Mouse (Mus musculus): ENCODE results near the gene Myb. TPM values are rescaled to one million over a fixed set of nuclear protein-coding genes. Genes with fewer than 3 reads are reported as not detected.

Gene Myb
- polyA plus RNA-seq, 1 experiment: 0.30 TPM

DNA sequence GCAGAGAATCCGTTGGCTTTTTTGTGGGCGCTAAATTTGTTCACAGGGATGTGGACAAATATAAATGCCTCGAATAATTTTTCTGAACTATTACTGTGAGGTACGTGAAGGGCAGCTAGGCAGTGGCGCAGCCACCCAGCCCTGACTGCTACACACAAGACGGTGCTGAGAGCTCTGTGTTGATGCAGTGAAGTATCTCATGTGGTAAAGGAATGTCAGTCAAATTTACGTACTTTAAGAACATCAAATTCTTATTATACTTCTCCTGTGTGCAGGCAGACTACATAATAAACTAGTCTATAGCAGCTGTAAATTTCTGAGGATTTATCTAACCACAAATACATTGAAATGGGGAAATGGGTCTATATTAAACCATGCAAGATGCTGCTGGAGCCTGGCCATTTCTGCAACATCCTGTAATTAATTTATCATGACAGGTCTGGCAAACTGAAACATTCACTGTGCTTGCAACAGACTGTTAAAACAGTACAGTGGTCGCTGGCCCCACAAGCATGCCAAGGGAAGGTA lies 77.3 kb downstream of the Myb start:
- no peak for DNase-seq (ENCODE audit: low spot score)

DNA sequence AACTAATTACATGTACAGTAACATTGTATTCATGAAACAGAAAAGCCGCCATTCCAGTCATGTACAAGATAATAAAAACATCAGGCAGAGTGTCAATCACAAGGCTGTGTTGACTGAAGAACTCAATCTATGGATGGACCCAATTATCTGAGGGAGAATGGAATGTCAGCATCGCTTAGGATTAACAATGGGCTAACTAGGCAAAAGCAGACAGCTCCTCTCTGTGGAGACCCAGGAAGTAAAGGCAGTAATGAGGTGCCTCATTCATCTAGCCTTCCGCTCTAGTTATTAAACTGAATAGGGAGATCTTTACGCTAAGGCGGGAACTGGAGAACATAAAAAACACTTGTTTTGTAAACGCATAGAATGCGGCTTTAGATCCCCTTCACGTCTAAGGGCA lies 78.3 kb downstream of the Myb start:
- no peak for DNase-seq (ENCODE audit: low spot score)

DNA sequence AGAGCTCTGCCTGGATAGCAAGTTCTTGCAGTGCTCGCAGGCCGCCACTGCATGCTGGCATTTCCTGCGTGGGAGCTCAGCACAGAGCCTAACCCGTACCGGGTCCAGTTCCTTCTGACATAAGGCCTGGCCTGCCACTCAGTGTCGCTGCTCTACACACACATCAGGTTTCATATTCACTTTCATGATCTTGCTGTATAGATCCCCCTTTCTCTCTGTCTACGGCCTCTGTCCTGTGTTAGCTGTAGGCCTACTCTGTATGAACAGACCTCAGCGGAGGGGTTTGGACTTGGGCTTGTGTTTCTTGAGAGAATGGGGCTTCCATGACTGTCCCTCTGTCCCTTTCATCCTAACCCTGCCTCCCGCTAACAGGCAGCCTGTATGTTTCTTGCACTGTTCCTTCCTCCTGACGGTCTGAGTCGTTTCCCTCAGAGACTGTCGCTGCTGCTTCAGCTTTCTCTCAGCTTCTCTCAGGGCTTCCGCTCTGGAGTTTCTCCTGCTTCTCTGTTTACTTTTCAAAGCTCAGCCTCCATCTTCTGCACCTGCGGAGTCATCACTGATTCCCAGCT lies 83.5 kb downstream of the Myb start:
- no peak for DNase-seq (ENCODE audit: low spot score)

DNA sequence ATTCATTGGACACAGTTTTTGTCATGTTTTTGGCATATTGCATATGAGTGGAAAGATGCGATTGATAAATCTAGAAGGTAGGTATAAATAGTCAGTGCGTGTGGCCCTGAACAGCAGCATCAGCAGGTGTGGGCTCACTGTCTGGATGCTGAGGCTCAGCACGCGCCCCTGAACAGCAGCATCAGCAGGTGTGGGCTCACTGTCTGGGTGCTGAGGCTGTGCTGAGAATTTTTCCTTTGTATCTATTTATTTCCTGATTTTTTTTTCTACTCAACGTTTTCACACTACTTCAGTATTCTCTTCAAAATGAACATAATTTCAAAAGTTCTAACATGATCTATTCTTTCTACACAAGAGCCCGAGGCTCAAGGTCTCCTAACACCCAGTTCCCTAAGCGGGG lies 84.1 kb downstream of the Myb start:
- DNase-seq (ENCODE audit: low spot score): no peak

DNA sequence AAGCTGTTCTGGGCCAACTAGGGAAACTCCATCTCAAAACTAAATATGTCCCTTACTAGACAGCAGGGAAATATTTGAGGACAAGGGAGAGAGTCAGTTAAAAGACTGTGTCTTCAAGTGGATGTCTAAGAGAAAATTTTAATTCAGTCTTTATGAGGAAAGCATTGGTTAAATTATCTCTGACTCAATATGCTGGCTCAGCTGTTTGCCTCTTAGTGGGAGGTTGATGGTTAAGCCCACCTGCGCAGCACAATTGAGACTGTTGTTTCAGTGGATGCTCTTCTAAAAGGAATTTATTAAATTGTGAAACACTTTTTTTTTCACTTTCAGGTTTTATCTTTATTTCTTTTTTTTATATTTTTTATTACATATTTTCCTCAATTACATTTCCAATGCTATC lies 84.6 kb downstream of the Myb start:
- DNase-seq (ENCODE audit: low spot score): no peak

Other genes starting within 250 kb of the Myb start
- gene Ahi1, start 208.4 kb downstream of the Myb start, polyA plus RNA-seq (2012; rRNA removed): 6.7 and 7.8 TPM in 2 replicates
- 23.7 and 29.3 TPM in 2 replicates for gene Hbs1l, start 135.0 kb upstream of the Myb start, polyA plus RNA-seq (2012; rRNA removed)
- gene Aldh8a1, start 216.3 kb upstream of the Myb start, polyA plus RNA-seq (2012; rRNA removed): 0.03 and 0.04 TPM in 2 replicates